12 mouse cellular contexts compared by ENCODE assay signal in the genomic region with DNA sequence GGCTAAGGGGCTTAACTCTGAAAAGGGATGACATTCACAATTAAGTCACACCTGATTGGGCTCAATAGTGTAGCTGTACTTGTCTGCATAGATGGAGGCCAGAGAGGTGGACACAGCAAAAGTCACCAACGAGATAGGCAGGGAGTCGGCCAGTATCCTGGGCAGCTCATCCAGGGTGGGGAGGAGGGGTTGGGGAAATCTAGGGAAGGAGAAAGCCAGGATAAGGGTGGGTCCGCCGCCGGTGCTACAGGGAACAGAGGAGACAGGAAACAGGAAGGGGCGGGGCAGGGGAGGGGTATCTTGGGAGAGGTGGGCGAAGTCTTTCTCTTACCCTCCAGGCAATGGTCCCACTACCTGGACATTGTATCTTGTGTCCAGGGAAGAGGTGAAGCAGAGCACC. TPM values are rescaled to one million over a fixed set of nuclear protein-coding genes. Genes with fewer than 3 reads are reported as not detected.
DNase-seq lines count a peak whose midpoint lies in the region; ATAC-seq and TF ChIP-seq lines count a peak whose summit lies in the region.
"Had no signal": no experiment of that assay in that cellular context is flagged by ENCODE, and none has a peak within 500 bp of the region (broad histone marks: within the 10 kb centered on the region; RNA-seq: fewer than 3 reads in every experiment).

No protein-coding gene starts in this region.

- peak; percentile 28 for DNase-seq in cerebellum, adult 9-11 months
- DNase-seq in cerebellum, adult 2 months, result no peak
- DNase-seq in hindbrain, embryonic 10.5 days (ENCODE audit: low spot score), result no peak
- no peak for DNase-seq in CH12.LX (ENCODE audit: extremely low read depth)
- peak; percentile 46 for DNase-seq in limb, embryonic 10.5 days (ENCODE audit: low spot score)
- DNase-seq in adrenal gland, postnatal 36 days, result no peak
- no peak for DNase-seq in testis, postnatal 14 days (ENCODE audit: low spot score)
- DNase-seq: cerebellum, postnatal 25 days; kidney, adult 8-10 months had no signal

- dilution Hi-C loops in CH12.LX (cut with MboI; ENCODE audit: extremely low pct_ligation_motif_present, extremely low pct_unique_long_range_greater_than_20kb, low sequenced_read_pairs), result no loop called here

- no peak overlapping the region for H3K9ac ChIP-seq in hindbrain, embryonic 16.5 days (ENCODE audit: low read depth, low read length)
- H3K9ac ChIP-seq in CH12.LX (ENCODE audit: insufficient read depth, low read depth), result peak overlapping the region; percentile 28; the same call in 1 of the 2 replicates
- H3K9ac ChIP-seq: lung, embryonic 15.5 days had no signal

- H3K4me3 ChIP-seq in cerebellum, adult 2 months (replicated peaks; ENCODE audit: insufficient read depth, low read depth, low read length), result no peak overlapping the region
- H3K4me3 ChIP-seq in hindbrain, embryonic 10.5 days, result peak overlapping the region; percentile 27
- H3K4me3 ChIP-seq in hindbrain, embryonic 16.5 days (ENCODE audit: low read length), result no peak overlapping the region
- H3K4me3 ChIP-seq in CH12.LX (replicated peaks in 1 of 3; ENCODE audit: low read depth in 2 of 3, low read length in 2 of 3, poor library complexity in 1 of 3), result peak overlapping the region in 2 of 3 experiments; percentile 52 to 62
- peak overlapping the region; percentile 47 for H3K4me3 ChIP-seq in limb, embryonic 10.5 days
- H3K4me3 ChIP-seq: lung, embryonic 15.5 days had no signal

- H3K36me3 ChIP-seq in hindbrain, embryonic 10.5 days, result no peaks in the 10 kb centered on the region
- no peaks in the 10 kb centered on the region for H3K36me3 ChIP-seq in hindbrain, embryonic 16.5 days (ENCODE audit: control insufficient read depth, insufficient read depth, low read length)
- H3K36me3 ChIP-seq in CH12.LX (replicated peaks in 1 of 2; ENCODE audit: control insufficient read depth in 1 of 2, insufficient read depth in 1 of 2, low read length in 1 of 2), result peaks cover 0 to 5% of the 10 kb centered on the region in 2 experiments
- no peaks in the 10 kb centered on the region for H3K36me3 ChIP-seq in limb, embryonic 10.5 days
- H3K36me3 ChIP-seq: lung, embryonic 15.5 days had no signal

- no peaks in the 10 kb centered on the region for H3K9me3 ChIP-seq in hindbrain, embryonic 10.5 days
- H3K9me3 ChIP-seq in hindbrain, embryonic 16.5 days (ENCODE audit: control insufficient read depth, low read length), result no peaks in the 10 kb centered on the region
- H3K9me3 ChIP-seq in CH12.LX (replicated peaks; ENCODE audit: low read length), result no peaks in the 10 kb centered on the region
- no peaks in the 10 kb centered on the region for H3K9me3 ChIP-seq in limb, embryonic 10.5 days (replicated peaks)
- H3K9me3 ChIP-seq: lung, embryonic 15.5 days had no signal

- in situ Hi-C loops in CH12.LX (cut with MboI; ENCODE audit: low pct_ligation_motif_present, low pct_unique_long_range_greater_than_20kb, low sequenced_read_pairs), result loop anchor here (5.0 kb wide), 1 partner anchor 46 kb away; no protein-coding TSS in a partner anchor

- ATAC-seq in hindbrain, embryonic 16.5 days, result no peak

- no peaks in the 10 kb centered on the region for H3K27me3 ChIP-seq in cerebellum, adult 2 months (ENCODE audit: control insufficient read depth, insufficient read depth, low read length)
- peaks cover 78% of the 10 kb centered on the region for H3K27me3 ChIP-seq in hindbrain, embryonic 10.5 days (ENCODE audit: insufficient read depth, poor library complexity, severe bottlenecking)
- peaks cover 39% of the 10 kb centered on the region for H3K27me3 ChIP-seq in hindbrain, embryonic 16.5 days (replicated peaks; ENCODE audit: control insufficient read depth, insufficient read depth, low read length)
- peaks cover 29% of the 10 kb centered on the region for H3K27me3 ChIP-seq in CH12.LX (replicated peaks)
- H3K27me3 ChIP-seq in limb, embryonic 10.5 days (ENCODE audit: low read depth, poor library complexity, severe bottlenecking), result peaks cover 72% of the 10 kb centered on the region

- H3K4me1 ChIP-seq in cerebellum, adult 2 months (ENCODE audit: control insufficient read depth, insufficient read depth, low read length), result no peaks in the 10 kb centered on the region
- H3K4me1 ChIP-seq in hindbrain, embryonic 10.5 days (replicated peaks), result peaks cover 45% of the 10 kb centered on the region
- peaks cover 15% of the 10 kb centered on the region for H3K4me1 ChIP-seq in hindbrain, embryonic 16.5 days (ENCODE audit: control insufficient read depth, insufficient read depth, low read depth, low read length)
- H3K4me1 ChIP-seq in CH12.LX (ENCODE audit: control insufficient read depth in 1 of 2, insufficient read depth in 2 of 2), result peaks cover 0 to 9% of the 10 kb centered on the region in 2 experiments; a peak in 2 of 4 replicates
- H3K4me1 ChIP-seq in limb, embryonic 10.5 days, result peaks cover 50% of the 10 kb centered on the region

- H3K4me2 ChIP-seq in hindbrain, embryonic 16.5 days (ENCODE audit: low read length), result no peak overlapping the region
- H3K4me2 ChIP-seq in CH12.LX (ENCODE audit: insufficient read depth, low read depth, poor library complexity, severe bottlenecking), result peak overlapping the region; percentile 96

- H3K27ac ChIP-seq in cerebellum, adult 2 months (ENCODE audit: insufficient read depth, low read length), result no peak overlapping the region
- no peak overlapping the region for H3K27ac ChIP-seq in hindbrain, embryonic 10.5 days
- no peak overlapping the region for H3K27ac ChIP-seq in hindbrain, embryonic 16.5 days (ENCODE audit: low read depth, low read length)
- no peak overlapping the region for H3K27ac ChIP-seq in CH12.LX (ENCODE audit: insufficient read depth, low read depth)
- no peak overlapping the region for H3K27ac ChIP-seq in limb, embryonic 10.5 days
- H3K27ac ChIP-seq: lung, embryonic 15.5 days had no signal

- TF ChIP-seq CTCF in cerebellum, adult 2 months (IDR thresholded peaks at IDR 0.05; ENCODE audit: borderline replicate concordance, insufficient read depth, low read depth, low read length), result no peak
- TF ChIP-seq CTCF in CH12.LX (conservative IDR thresholded peaks at IDR 0.05 in 1 of 2, IDR thresholded peaks at IDR 0.05 in 1 of 2; ENCODE audit: low read depth in 2 of 2, low read length in 2 of 2), result no peak

- no peak for TF ChIP-seq EP300 in CH12.LX (IDR thresholded peaks at IDR 0.05; ENCODE audit: low read length)

- no peaks in the 10 kb centered on the region for H3K79me2 ChIP-seq in CH12.LX (replicated peaks; ENCODE audit: control insufficient read depth, extremely low read depth, insufficient read depth, poor library complexity, severe bottlenecking)

- TF ChIP-seq POLR2A in cerebellum, adult 2 months (IDR thresholded peaks at IDR 0.05; ENCODE audit: borderline replicate concordance, insufficient read depth, low read length), result no peak
- TF ChIP-seq POLR2A in CH12.LX (IDR thresholded peaks at IDR 0.05; ENCODE audit: low read depth, low read length), result no peak

- no peak for TF ChIP-seq RAD21 in CH12.LX (IDR thresholded peaks at IDR 0.05; ENCODE audit: low read depth, low read length)

- 36% methylated on average over 6 of the region's 7 CpGs for WGBS in cerebellum, adult 2 months
- WGBS in hindbrain, embryonic 10.5 days, result 5% methylated on average over 7 of the region's 7 CpGs
- 7% methylated on average over 7 of the region's 7 CpGs for WGBS in hindbrain, embryonic 16.5 days
- 5% methylated on average over 7 of the region's 7 CpGs for WGBS in limb, embryonic 10.5 days

RNA-seq across cellular contexts. Expression of a gene that starts 3.7 kb away (rescaled TPM):
- 3.1 and 3.3 TPM in 2 replicates for polyA plus RNA-seq in cerebellum, adult 2 months (2012; rRNA removed)
- 1.6 and 2.1 TPM in 2 replicates for polyA plus RNA-seq in hindbrain, embryonic 10.5 days (2016; fragmentation: Nextera tagmentation; extraction: Ambion mirVana)
- 1.4 and 1.5 TPM in 2 replicates for polyA plus RNA-seq in hindbrain, embryonic 16.5 days (2015; fragmentation: Nextera tagmentation; extraction: Ambion mirVana)
- total RNA-seq in CH12.LX (2012; rRNA removed) (1.2 and 1.7 TPM in 2 replicates), CH12.LX (2014; rRNA removed) (0.05 TPM in 2 replicates)
- polyA plus RNA-seq in CH12.LX (2012; ENCODE audit: insufficient read length, low read depth), result 0.16 and 0.44 TPM in 2 replicates
- polyA plus RNA-seq in limb, embryonic 10.5 days (2016; fragmentation: Nextera tagmentation; extraction: Ambion mirVana), result 3.4 and 4.1 TPM in 2 replicates
- total RNA-seq in adrenal gland, postnatal 36 days (2021), result 1 to 10 TPM in 1 of 2 experiments, under 1 TPM in 1; 0.89 to 1.1 TPM
- polyA plus RNA-seq: erythroblast, embryonic 14.5 days had no signal

RNA-seq across cellular contexts. Expression of a gene that starts 11.7 kb away (rescaled TPM):
- polyA plus RNA-seq in cerebellum, adult 2 months (2012; rRNA removed), result 81.9 and 83.6 TPM in 2 replicates
- 4.4 and 12.7 TPM in 2 replicates for polyA plus RNA-seq in hindbrain, embryonic 10.5 days (2016; fragmentation: Nextera tagmentation; extraction: Ambion mirVana)
- 59.0 and 74.1 TPM in 2 replicates for polyA plus RNA-seq in hindbrain, embryonic 16.5 days (2015; fragmentation: Nextera tagmentation; extraction: Ambion mirVana)
- total RNA-seq in CH12.LX (2012; rRNA removed), result 15.5 and 17.5 TPM in 2 replicates
- total RNA-seq in CH12.LX (2014; rRNA removed), result 0.74 and 0.98 TPM in 2 replicates
- 1.9 and 2.3 TPM in 2 replicates for polyA plus RNA-seq in CH12.LX (2012; ENCODE audit: insufficient read length, low read depth)
- polyA plus RNA-seq in limb, embryonic 10.5 days (2016; fragmentation: Nextera tagmentation; extraction: Ambion mirVana), result 2.8 and 3.4 TPM in 2 replicates
- 1 to 10 TPM; 6.3 to 6.8 TPM for total RNA-seq in adrenal gland, postnatal 36 days (2021)

RNA-seq across cellular contexts. Expression of a gene that starts 13.1 kb away (rescaled TPM):
- 105 and 117 TPM in 2 replicates for polyA plus RNA-seq in cerebellum, adult 2 months (2012; rRNA removed)
- 29.8 and 33.5 TPM in 2 replicates for polyA plus RNA-seq in hindbrain, embryonic 10.5 days (2016; fragmentation: Nextera tagmentation; extraction: Ambion mirVana)
- polyA plus RNA-seq in hindbrain, embryonic 16.5 days (2015; fragmentation: Nextera tagmentation; extraction: Ambion mirVana), result 29.0 and 29.1 TPM in 2 replicates
- total RNA-seq in CH12.LX (2012; rRNA removed), result 8.6 and 8.7 TPM in 2 replicates
- 3.3 and 4.0 TPM in 2 replicates for total RNA-seq in CH12.LX (2014; rRNA removed)
- polyA plus RNA-seq in CH12.LX (2012; ENCODE audit: insufficient read length, low read depth), result 8.3 and 11.1 TPM in 2 replicates
- polyA plus RNA-seq in limb, embryonic 10.5 days (2016; fragmentation: Nextera tagmentation; extraction: Ambion mirVana), result 25.8 and 36.3 TPM in 2 replicates
- 10 to 100 TPM; 19.0 to 21.6 TPM for total RNA-seq in adrenal gland, postnatal 36 days (2021)

RNA-seq across cellular contexts. Expression of a gene that starts 18.8 kb away (rescaled TPM):
- 321 and 339 TPM in 2 replicates for polyA plus RNA-seq in cerebellum, adult 2 months (2012; rRNA removed)
- 110 and 151 TPM in 2 replicates for polyA plus RNA-seq in hindbrain, embryonic 10.5 days (2016; fragmentation: Nextera tagmentation; extraction: Ambion mirVana)
- polyA plus RNA-seq in hindbrain, embryonic 16.5 days (2015; fragmentation: Nextera tagmentation; extraction: Ambion mirVana), result 213 and 233 TPM in 2 replicates
- total RNA-seq in CH12.LX (2012; rRNA removed) (26.9 and 27.6 TPM in 2 replicates), CH12.LX (2014; rRNA removed) (18.9 and 19.2 TPM in 2 replicates)
- 51.2 and 54.4 TPM in 2 replicates for polyA plus RNA-seq in CH12.LX (2012; ENCODE audit: insufficient read length, low read depth)
- 91.4 and 122 TPM in 2 replicates for polyA plus RNA-seq in limb, embryonic 10.5 days (2016; fragmentation: Nextera tagmentation; extraction: Ambion mirVana)
- 10 to 100 TPM; 52.4 to 71.7 TPM for total RNA-seq in adrenal gland, postnatal 36 days (2021)

RNA-seq across cellular contexts. Expression of a gene that starts 34.6 kb away (rescaled TPM):
- 58.8 and 64.1 TPM in 2 replicates for polyA plus RNA-seq in cerebellum, adult 2 months (2012; rRNA removed)
- polyA plus RNA-seq in hindbrain, embryonic 10.5 days (2016; fragmentation: Nextera tagmentation; extraction: Ambion mirVana), result 17.9 and 21.9 TPM in 2 replicates
- 20.5 and 20.7 TPM in 2 replicates for polyA plus RNA-seq in hindbrain, embryonic 16.5 days (2015; fragmentation: Nextera tagmentation; extraction: Ambion mirVana)
- total RNA-seq in CH12.LX (2012; rRNA removed), result 22.7 TPM in 2 replicates
- total RNA-seq in CH12.LX (2014; rRNA removed), result 12.5 and 13.3 TPM in 2 replicates
- polyA plus RNA-seq in CH12.LX (2012; ENCODE audit: insufficient read length, low read depth), result 23.3 and 24.7 TPM in 2 replicates
- 25.0 and 27.8 TPM in 2 replicates for polyA plus RNA-seq in limb, embryonic 10.5 days (2016; fragmentation: Nextera tagmentation; extraction: Ambion mirVana)
- total RNA-seq in adrenal gland, postnatal 36 days (2021), result 10 to 100 TPM; 39.2 to 48.1 TPM

Comparison
In these comparisons a context has a peak if more than half of its experiments do, and no peak if none do; other contexts are left out.
1. DNase-seq: peak in cerebellum, adult 9-11 months (single experiment) and limb, embryonic 10.5 days (single experiment); none in cerebellum, adult 2 months (0 of 2), hindbrain, embryonic 10.5 days (single experiment), CH12.LX (single experiment), adrenal gland, postnatal 36 days (0 of 2) and testis, postnatal 14 days (single experiment).
2. H3K4me3 ChIP-seq: peak in hindbrain, embryonic 10.5 days (single experiment), CH12.LX (2 of 3) and limb, embryonic 10.5 days (single experiment); none in cerebellum, adult 2 months (single experiment) and hindbrain, embryonic 16.5 days (single experiment).